Mouse (Mus musculus) megakaryocyte, embryonic 14.5 days (primary cell): ENCODE measurements around the gene Smc6.

Source experiments
- FLI1 ChIP-seq: IDR thresholded peaks from 2 replicates; pipeline ENCODE4 v1.6.1; 2012; ENCODE audit warnings: low read length, inconsistent platforms, mixed read lengths
- GATA1 ChIP-seq: IDR thresholded peaks from 3 replicates; pipeline ENCODE4 v1.6.1; 2012; ENCODE audit warnings: mixed read lengths, low read length, inconsistent platforms, borderline replicate concordance

DNA sequence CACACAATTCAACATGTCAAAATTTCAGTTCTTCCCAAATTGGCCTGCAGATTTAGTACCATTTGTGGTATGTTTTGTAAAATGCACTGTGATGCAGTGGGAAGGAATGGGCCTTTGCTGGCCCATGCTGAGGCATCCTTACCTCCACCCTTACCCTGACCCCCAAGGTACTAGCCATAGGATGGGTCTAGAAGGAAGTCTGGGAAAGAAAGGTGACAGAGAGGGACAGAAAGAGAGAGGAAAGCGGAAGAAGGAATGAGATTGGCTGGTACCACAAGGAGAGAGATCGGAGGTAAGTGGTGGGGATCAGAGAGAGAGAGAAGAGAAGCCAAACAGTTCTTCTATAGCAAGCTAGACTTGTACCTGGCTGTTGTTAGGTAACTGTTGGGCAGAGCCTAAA, 45.4 kb downstream of the Smc6 start:
- no peak for TF ChIP-seq GATA1
- TF ChIP-seq FLI1, result no peak
